Mouse (Mus musculus) gastrocnemius, adult 2 months (tissue): Measurements from ENCODE around the gene Dab1. TPM values are rescaled to one million over a fixed set of nuclear protein-coding genes. Genes with fewer than 3 reads are reported as not detected.

Experiments
- DNase-seq: peaks from one replicate; pipeline ENCODE4 v3.0.0; 2022
- H3K27ac ChIP-seq: fragments of 200-600 bp; 2 replicates; pipeline ENCODE4 v1.8.1; 2022; ENCODE audit warnings: mild to moderate bottlenecking
- H3K4me3 ChIP-seq: fragments of 200-600 bp; 2 replicates; pipeline ENCODE4 v1.8.1; 2022; ENCODE audit warnings: mild to moderate bottlenecking, moderate library complexity
- CTCF ChIP-seq: fragments of 200-600 bp; IDR thresholded peaks from 2 replicates; pipeline ENCODE4 v1.8.1; 2022; ENCODE audit warnings: antibody characterized with exemption, mild to moderate bottlenecking, moderate library complexity
- intact Hi-C: fragments of 180-260 bp; cut with DNase I; formaldehyde crosslinking; loops from one replicate; pipeline ENCODE4 v1.15.1; 2025
- long read RNA-seq, 2 experiments: library from polyadenylated mRNA; stranded (forward); transcript quantifications; one replicate each; pipeline ENCODE4 v2.0.0; 2021
- total RNA-seq, 2 experiments: library from RNA; stranded (reverse); gene quantifications; 2 replicates each; pipeline ENCODE4 v1.2.3; 2021

Dab1 gene
- total RNA-seq, result under 1 TPM; 0.05 to 0.25 TPM
- long read RNA-seq, experiment 1, result 0 reads
- long read RNA-seq, experiment 2, result 0 reads

- DNase-seq, result no peak
- intact Hi-C loops, result no loop called here
- no peak for TF ChIP-seq CTCF
- Histone ChIP-seq H3K4me3 (no peak within 1 kb of the TSS), H3K27ac (no peak within 1 kb of the TSS)
Measured at GRCm38 (mm10) chr4:103619321-103619945, at the start of gene Dab1. Gene Dab1 (plus strand): TSS chr4:103619359.

DNA sequence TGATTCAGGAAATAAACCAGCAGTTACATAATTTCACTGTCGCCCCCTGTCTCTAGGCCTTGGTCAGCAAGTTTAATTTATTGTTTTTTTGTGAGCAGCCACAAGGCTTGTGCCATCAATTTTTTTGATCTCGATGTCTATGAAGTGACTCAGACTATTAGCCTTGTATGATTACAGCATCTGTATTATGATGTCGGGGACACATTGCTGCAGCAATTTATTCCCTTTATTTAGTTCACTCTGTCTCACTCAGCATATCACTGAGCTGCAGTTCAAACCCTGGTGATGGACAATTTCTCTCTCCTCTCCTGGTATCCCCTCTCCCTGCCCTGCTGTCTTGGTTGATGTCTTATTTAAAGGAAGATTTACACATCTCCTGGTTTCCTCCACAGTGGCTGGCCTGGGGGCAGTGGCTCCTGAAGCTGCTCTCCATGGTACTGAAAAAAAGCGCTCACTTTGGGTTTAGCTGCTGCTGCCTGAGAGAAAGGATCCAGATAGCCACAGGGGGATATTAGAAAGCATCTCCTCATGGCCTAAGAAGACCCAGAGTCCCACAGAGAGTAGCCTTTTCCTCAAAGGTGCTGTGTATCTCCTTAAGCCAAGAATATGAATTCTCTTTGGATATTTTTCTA, 47.3 kb upstream of the Dab1 start:
- Histone ChIP-seq H3K27ac (no peak overlapping the region), H3K4me3 (no peak overlapping the region)
- TF ChIP-seq CTCF, result no peak
- no peak for DNase-seq
- intact Hi-C loops, result no loop called here

DNA sequence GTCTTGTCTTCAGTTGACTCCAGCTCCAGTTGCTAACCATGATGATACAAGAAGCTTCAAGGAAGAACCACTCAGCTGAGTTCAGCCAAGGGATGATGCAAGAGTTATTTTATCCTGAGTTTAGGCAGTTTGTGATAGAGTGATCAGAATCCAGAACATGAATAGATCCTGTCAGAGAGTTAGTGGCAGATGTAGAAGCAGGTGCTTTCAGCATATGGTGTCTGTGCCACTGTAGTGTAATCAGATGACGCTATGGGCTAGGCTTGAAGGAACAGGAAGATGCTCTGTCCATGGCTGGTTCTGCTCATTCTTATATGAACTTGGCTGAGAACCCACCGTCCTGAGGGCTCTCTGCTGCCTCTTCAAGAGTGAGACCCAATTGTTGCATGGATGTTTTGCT, 43.6 kb upstream of the Dab1 start:
- intact Hi-C loops, result no loop called here
- no peak for DNase-seq
- no peak for TF ChIP-seq CTCF
- Histone ChIP-seq H3K4me3 (no peak overlapping the region), H3K27ac (no peak overlapping the region)

DNA sequence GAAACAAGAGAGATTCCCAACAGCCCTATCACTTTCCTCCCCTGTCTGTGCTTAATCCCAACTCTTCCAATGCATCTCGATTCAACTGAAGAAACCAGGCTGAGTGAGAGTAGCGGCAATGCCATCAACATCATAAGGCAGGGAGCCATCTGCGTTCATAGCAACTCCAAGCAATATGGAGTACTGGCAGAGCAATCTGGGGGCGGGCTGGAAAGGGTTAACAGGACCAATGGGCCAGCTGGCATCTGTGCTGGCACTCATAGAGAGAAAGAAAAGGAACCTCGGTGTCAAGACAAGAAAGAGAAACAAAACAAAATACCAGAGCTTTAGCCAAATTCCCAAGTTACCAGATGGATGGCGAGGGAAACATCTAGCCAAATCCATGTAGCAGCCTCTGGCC, 42.9 kb upstream of the Dab1 start:
- TF ChIP-seq CTCF, result no peak
- Histone ChIP-seq H3K4me3 (no peak overlapping the region), H3K27ac (no peak overlapping the region)
- intact Hi-C loops, result no loop called here
- no peak for DNase-seq

- TF ChIP-seq CTCF, result no peak
- no peak for DNase-seq
- no peak overlapping the region for H3K27ac ChIP-seq
- H3K4me3 ChIP-seq, result no peak overlapping the region
- intact Hi-C loops, result no loop called here
Measured at GRCm38 (mm10) chr4:103577111-103577815, 41.9 kb upstream of the Dab1 start.

- Histone ChIP-seq H3K4me3 (no peak overlapping the region), H3K27ac (no peak overlapping the region)
- intact Hi-C loops, result no loop called here
- TF ChIP-seq CTCF, result no peak
- DNase-seq, result no peak
Measured at GRCm38 (mm10) chr4:103577821-103578220, 41.3 kb upstream of the Dab1 start.

- no peak for TF ChIP-seq CTCF
- intact Hi-C loops, result no loop called here
- Histone ChIP-seq H3K4me3 (no peak overlapping the region), H3K27ac (no peak overlapping the region)
- no peak for DNase-seq
Measured at GRCm38 (mm10) chr4:103580021-103580420, 39.1 kb upstream of the Dab1 start.

DNA sequence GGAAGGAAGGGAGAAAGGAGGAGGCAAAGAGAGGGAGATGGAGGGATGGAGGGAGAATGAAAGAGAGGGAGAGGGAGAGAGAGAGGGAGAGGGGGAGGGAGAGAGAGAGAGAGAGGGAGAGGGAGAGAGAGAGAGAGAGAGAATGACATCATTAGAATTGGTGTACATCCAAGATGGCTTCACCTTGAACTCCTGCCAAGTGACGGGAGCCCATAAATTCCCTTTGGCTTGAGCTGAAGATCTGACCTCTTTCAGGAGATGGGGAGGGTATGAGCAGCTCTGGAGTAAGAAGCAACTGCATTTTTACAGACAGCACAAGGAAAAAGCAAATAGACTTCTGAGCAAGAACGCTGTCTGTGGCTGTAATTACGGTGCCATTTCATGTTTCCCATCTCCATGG, 4.1 kb upstream of the Dab1 start:
- H3K27ac ChIP-seq, result no peak overlapping the region
- intact Hi-C loops, result no loop called here
- TF ChIP-seq CTCF, result no peak
- no peak for DNase-seq
- H3K4me3 ChIP-seq, result no peak overlapping the region

DNA sequence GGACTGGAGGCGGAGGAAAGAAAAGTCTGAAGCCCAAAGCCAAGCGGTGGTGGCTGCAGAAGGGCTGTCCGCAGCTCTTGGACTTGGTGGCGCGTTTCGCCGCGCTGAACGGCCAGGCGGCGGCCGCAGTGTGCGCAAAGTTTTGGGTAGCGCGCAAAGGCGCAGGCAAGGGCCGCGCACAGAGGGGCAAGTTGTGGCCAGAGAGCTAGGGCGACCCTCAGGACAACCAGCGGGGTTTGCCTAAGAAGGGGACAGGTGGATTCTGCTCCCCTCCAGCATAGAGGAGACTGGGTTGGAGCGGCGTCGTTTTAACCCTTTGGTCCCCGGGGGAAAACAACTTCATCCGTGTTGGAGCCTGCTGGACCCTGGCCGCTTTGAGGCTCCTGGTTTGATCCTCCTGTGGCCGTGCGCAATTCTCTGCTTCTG, 800 bp downstream of the Dab1 start:
- no peak overlapping the region for H3K4me3 ChIP-seq
- DNase-seq, result no peak
- intact Hi-C loops, result no loop called here
- H3K27ac ChIP-seq, result no peak overlapping the region
- TF ChIP-seq CTCF, result no peak

GRCm38 (mm10) chr4:103620590-103621155, 1.5 kb downstream of the Dab1 start:
- no peak overlapping the region for H3K27ac ChIP-seq
- no peak for DNase-seq
- H3K4me3 ChIP-seq, result no peak overlapping the region
- intact Hi-C loops, result no loop called here
- TF ChIP-seq CTCF, result no peak

GRCm38 (mm10) chr4:103621586-103621985, 2.4 kb downstream of the Dab1 start:
- Histone ChIP-seq H3K27ac (no peak overlapping the region), H3K4me3 (no peak overlapping the region)
- TF ChIP-seq CTCF, result no peak
- intact Hi-C loops, result no loop called here
- no peak for DNase-seq

DNA sequence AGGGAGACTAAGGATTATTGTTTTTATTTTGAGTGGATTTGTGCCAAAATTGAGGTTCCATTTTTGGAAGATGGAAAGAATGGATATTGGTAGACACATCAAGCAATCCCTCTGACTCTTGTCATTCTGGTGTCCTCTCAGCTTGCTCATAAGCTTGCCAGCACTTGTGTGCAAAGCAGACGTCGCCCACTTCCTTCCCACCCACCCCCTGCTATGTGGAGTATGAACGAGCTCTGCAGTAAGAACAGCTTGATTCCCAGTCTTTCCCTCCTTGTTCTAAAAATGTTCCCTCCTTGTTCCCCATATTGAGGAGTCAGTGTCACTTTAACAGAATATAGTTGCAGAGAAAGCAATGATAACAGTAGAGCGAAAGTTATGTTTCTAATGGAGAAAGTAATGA, 11.0 kb downstream of the Dab1 start:
- no peak for TF ChIP-seq CTCF
- intact Hi-C loops, result no loop called here
- Histone ChIP-seq H3K4me3 (no peak overlapping the region), H3K27ac (no peak overlapping the region)
- no peak for DNase-seq

GRCm38 (mm10) chr4:103636168-103636776, 17.1 kb downstream of the Dab1 start:
- H3K27ac ChIP-seq, result no peak overlapping the region
- no peak for DNase-seq
- no peak overlapping the region for H3K4me3 ChIP-seq
- TF ChIP-seq CTCF, result no peak
- intact Hi-C loops, result no loop called here
